Mouse (Mus musculus) megakaryocyte, embryonic 14.5 days (primary cell): ENCODE data around the gene Gm28635.

ENCODE experiments used
- FLI1 ChIP-seq: IDR thresholded peaks from 2 replicates; pipeline ENCODE4 v1.6.1; 2012; ENCODE audit warnings: low read length, inconsistent platforms, mixed read lengths
- GATA1 ChIP-seq: IDR thresholded peaks from 3 replicates; pipeline ENCODE4 v1.6.1; 2012; ENCODE audit warnings: mixed read lengths, low read length, inconsistent platforms, borderline replicate concordance

DNA sequence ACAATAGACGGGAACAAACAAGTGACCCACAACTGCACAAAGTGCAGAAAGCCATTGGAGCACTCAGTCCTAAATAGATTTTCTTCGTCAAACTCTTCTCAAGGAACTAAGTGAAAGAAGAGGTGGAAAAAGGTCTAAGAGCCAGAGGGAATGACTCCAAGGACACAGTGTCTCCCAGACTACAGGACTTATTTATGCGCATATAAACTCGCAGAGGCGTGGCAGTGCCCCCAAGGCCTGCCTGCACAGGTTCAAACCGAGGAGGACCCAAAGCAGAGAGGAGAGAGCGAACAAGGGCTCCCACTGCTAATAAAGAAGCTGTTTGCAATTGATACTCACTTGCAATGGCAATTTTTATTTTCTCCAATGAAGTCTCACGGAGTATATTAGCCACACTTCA lies 92.1 kb downstream of the Gm28635 start:
- TF ChIP-seq GATA1 (no peak), FLI1 (no peak)
